Mouse (Mus musculus) retina, embryonic 14.5 days (tissue): ENCODE results near the gene Wipi1.
A peak's percentile ranks its signal among the peaks of the same experiment; 100 is the strongest.
"Not testable (repeated sequence)": the region's sequence is repeated elsewhere in the genome, so short reads cannot be mapped to it uniquely, and the experiment has no call there.

ENCODE experiments used
- DNase-seq: peaks from one replicate; pipeline ENCODE4 v3.0.0-alpha.2; 2015; ENCODE audit warnings: low spot score

The Wipi1 gene

GRCm38 (mm10) chr11:109611303-109612149 is at the start of gene Wipi1:
Gene Wipi1 (minus strand): TSS chr11:109611967.
- DNase-seq = peak; percentile 99

GRCm38 (mm10) chr11:109660526-109660925 is 48.8 kb upstream of the Wipi1 start:
- DNase-seq = not testable (repeated sequence)

GRCm38 (mm10) chr11:109656232-109656631 is 44.5 kb upstream of the Wipi1 start:
- DNase-seq = no peak

GRCm38 (mm10) chr11:109654581-109654980 is 42.8 kb upstream of the Wipi1 start:
- no peak for DNase-seq

- no peak for DNase-seq
Observed at GRCm38 (mm10) chr11:109653201-109653600, 41.4 kb upstream of the Wipi1 start.

GRCm38 (mm10) chr11:109652505-109652904 is 40.7 kb upstream of the Wipi1 start:
- DNase-seq = no peak

GRCm38 (mm10) chr11:109651566-109652024 is 39.8 kb upstream of the Wipi1 start:
- DNase-seq = no peak

GRCm38 (mm10) chr11:109650788-109651565 is 39.2 kb upstream of the Wipi1 start:
- DNase-seq = peak; percentile 97

- DNase-seq = peak; percentile 80
Observed at GRCm38 (mm10) chr11:109649975-109650701, 38.4 kb upstream of the Wipi1 start.

- DNase-seq = no peak
Observed at GRCm38 (mm10) chr11:109649206-109649605, 37.4 kb upstream of the Wipi1 start, which contains the start of gene Prkar1a. Gene Prkar1a (plus strand): TSS chr11:109649405.

- no peak for DNase-seq
Observed at GRCm38 (mm10) chr11:109648510-109648909, 36.7 kb upstream of the Wipi1 start.

GRCm38 (mm10) chr11:109641498-109642222 is 29.9 kb upstream of the Wipi1 start:
- no peak for DNase-seq

GRCm38 (mm10) chr11:109635871-109636395 is 24.2 kb upstream of the Wipi1 start:
- no peak for DNase-seq

- no peak for DNase-seq
Observed at GRCm38 (mm10) chr11:109634928-109635327, 23.2 kb upstream of the Wipi1 start.

GRCm38 (mm10) chr11:109629021-109629521 is 17.3 kb upstream of the Wipi1 start:
- no peak for DNase-seq

- DNase-seq = no peak
Observed at GRCm38 (mm10) chr11:109628099-109628498, 16.3 kb upstream of the Wipi1 start.

- DNase-seq = no peak
Observed at GRCm38 (mm10) chr11:109627648-109628047, 15.9 kb upstream of the Wipi1 start.

- DNase-seq = no peak
Observed at GRCm38 (mm10) chr11:109623238-109623637, 11.5 kb upstream of the Wipi1 start.

- DNase-seq = peak; percentile 29
Observed at GRCm38 (mm10) chr11:109622518-109623037, 10.8 kb upstream of the Wipi1 start.

- DNase-seq = peak; percentile 88
Observed at GRCm38 (mm10) chr11:109621183-109621582, 9.4 kb upstream of the Wipi1 start.

- DNase-seq = no peak
Observed at GRCm38 (mm10) chr11:109620356-109620755, 8.6 kb upstream of the Wipi1 start.
